Mouse (Mus musculus) forebrain, embryonic 10.5 days (tissue): ENCODE results near the gene Mob2. TPM values are rescaled to one million over a fixed set of nuclear protein-coding genes. Genes with fewer than 3 reads are reported as not detected.

ENCODE experiments used
- DNase-seq: peaks from one replicate; pipeline ENCODE4 v3.0.0-alpha.2; 2017; ENCODE audit warnings: low spot score; ENCODE audit errors: extremely low spot score
- H3K27ac ChIP-seq: fragments of 300-500 bp; sonication (generic); 2 replicates; pipeline ENCODE4 v1.5.1; 2016; ENCODE audit warnings: mild to moderate bottlenecking
- H3K27me3 ChIP-seq: fragments of 300-500 bp; sonication (generic); 2 replicates; pipeline ENCODE4 v1.6.1; 2016; ENCODE audit warnings: mild to moderate bottlenecking; ENCODE audit not compliant: poor library complexity, severe bottlenecking
- H3K36me3 ChIP-seq: fragments of 300-500 bp; sonication (generic); replicated peaks from 2 replicates; pipeline ENCODE4 v1.6.1; 2016; ENCODE audit warnings: mild to moderate bottlenecking, moderate library complexity
- H3K4me1 ChIP-seq: fragments of 300-500 bp; sonication (generic); 2 replicates; pipeline ENCODE4 v1.6.1; 2016
- H3K4me3 ChIP-seq: fragments of 300-500 bp; sonication (generic); 2 replicates; pipeline ENCODE4 v1.5.1; 2016; ENCODE audit warnings: mild to moderate bottlenecking, moderate library complexity
- H3K9me3 ChIP-seq: fragments of 300-500 bp; sonication (generic); 2 replicates; pipeline ENCODE4 v1.6.1; 2016; ENCODE audit warnings: mild to moderate bottlenecking, moderate library complexity
- WGBS: fragments of 180-500 bp; shearing (Covaris S2); methylation state at CpG from one replicate; pipeline ENCODE4 v1.1.7; 2016; 5-methylcytosine and 5-hydroxymethylcytosine counted together
- polyA plus RNA-seq: library from polyadenylated mRNA; unstranded; fragments of >200 nt; fragmentation: Nextera tagmentation; extraction: Ambion mirVana; gene quantifications from 2 replicates; pipeline ENCODE4 v1.2.1, GENCODE M21; 2016

Gene Mob2
- 60.9 and 65.7 TPM in 2 replicates for polyA plus RNA-seq

DNA sequence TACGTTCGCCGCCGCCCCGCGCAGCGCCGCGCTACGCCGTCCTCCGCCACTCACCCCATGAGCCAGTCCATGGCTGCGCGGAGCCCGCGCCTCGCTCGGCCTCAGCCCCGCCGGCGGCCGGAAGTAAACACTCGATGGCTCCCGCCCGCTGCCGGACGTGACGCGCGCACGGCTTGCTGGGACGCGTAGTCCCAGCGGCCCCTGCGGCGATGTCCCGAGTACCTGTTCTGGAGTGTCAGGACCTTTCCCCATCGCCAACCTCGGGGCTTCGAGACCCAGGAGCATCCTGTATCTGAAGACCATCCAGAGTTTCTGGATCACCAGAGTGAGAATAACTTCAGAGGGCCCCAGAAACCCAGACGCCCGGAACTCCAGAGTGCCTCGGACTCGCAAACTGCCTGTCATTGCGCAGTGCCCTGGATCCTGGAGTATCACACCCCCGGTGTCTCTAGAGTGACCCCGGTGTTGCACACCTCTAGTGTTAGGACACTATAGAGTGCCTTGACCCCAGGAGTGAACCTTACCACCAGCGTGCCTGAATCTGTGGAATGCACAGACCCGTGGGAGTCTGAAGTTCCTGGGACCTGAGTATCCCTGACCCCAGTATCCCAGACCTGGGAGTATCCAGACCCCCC, at the start of gene Mob2:
Gene Mob2, minus strand, starts transcription at position 135 of the 635 bp plus-strand sequence.
- H3K27me3 ChIP-seq: no peaks in the 10 kb centered on the region
- H3K4me3 ChIP-seq: peak within 1 kb of the TSS; percentile 95
- peak within 1 kb of the TSS; percentile 91 for H3K27ac ChIP-seq
- under 1% methylated on average over 49 of the region's 49 CpGs for WGBS
- peak; percentile 89 for DNase-seq
- H3K4me1 ChIP-seq: peaks cover 24% of the 10 kb centered on the region
- H3K9me3 ChIP-seq: no peaks in the 10 kb centered on the region
- peaks cover 20% of the 10 kb centered on the region for H3K36me3 ChIP-seq

GRCm38 (mm10) chr7:142104747-142105146, 43.9 kb upstream of the Mob2 start:
- Histone ChIP-seq H3K36me3 (no peaks in the 10 kb centered on the region), H3K27me3 (peaks cover 6% of the 10 kb centered on the region), H3K4me1 (peaks cover 10% of the 10 kb centered on the region), H3K9me3 (no peaks in the 10 kb centered on the region), H3K27ac (no peak overlapping the region), H3K4me3 (no peak overlapping the region)
- DNase-seq: no peak
- WGBS: 70% methylated on average over 5 of the region's 5 CpGs

DNA sequence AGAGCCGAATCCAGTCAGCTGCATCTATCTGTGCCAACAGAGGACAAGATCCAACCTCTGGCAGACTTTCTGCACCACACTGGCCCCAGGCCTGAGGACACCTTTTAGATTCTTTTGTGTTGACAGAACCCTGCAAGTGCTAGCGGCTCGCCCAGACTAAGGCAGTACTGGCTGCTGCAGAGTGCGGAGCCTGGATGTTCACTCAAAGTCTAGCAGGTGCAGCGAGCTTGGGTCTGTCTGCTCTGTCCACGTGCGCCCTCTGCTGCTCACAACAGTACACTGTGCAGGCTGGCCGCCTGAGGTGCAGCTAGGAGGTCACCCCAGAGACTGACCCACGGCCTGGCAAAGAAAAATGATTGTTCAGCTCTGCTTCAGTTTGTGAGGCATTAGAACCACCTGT, 36.9 kb upstream of the Mob2 start:
- Histone ChIP-seq H3K4me1 (peaks cover 36% of the 10 kb centered on the region), H3K27ac (no peak overlapping the region), H3K4me3 (no peak overlapping the region), H3K27me3 (peaks cover 68% of the 10 kb centered on the region), H3K9me3 (no peaks in the 10 kb centered on the region), H3K36me3 (no peaks in the 10 kb centered on the region)
- DNase-seq: peak; percentile 80
- 14% methylated on average over 9 of the region's 9 CpGs for WGBS

- 73% methylated on average over 4 of the region's 4 CpGs for WGBS
- Histone ChIP-seq H3K27me3 (peaks cover 78% of the 10 kb centered on the region), H3K9me3 (no peaks in the 10 kb centered on the region), H3K4me1 (peaks cover 47% of the 10 kb centered on the region), H3K27ac (no peak overlapping the region), H3K36me3 (no peaks in the 10 kb centered on the region), H3K4me3 (no peak overlapping the region; the same call in 1 of the 2 replicates)
- DNase-seq: no peak
Measured at GRCm38 (mm10) chr7:142096701-142097100, 35.8 kb upstream of the Mob2 start.

DNA sequence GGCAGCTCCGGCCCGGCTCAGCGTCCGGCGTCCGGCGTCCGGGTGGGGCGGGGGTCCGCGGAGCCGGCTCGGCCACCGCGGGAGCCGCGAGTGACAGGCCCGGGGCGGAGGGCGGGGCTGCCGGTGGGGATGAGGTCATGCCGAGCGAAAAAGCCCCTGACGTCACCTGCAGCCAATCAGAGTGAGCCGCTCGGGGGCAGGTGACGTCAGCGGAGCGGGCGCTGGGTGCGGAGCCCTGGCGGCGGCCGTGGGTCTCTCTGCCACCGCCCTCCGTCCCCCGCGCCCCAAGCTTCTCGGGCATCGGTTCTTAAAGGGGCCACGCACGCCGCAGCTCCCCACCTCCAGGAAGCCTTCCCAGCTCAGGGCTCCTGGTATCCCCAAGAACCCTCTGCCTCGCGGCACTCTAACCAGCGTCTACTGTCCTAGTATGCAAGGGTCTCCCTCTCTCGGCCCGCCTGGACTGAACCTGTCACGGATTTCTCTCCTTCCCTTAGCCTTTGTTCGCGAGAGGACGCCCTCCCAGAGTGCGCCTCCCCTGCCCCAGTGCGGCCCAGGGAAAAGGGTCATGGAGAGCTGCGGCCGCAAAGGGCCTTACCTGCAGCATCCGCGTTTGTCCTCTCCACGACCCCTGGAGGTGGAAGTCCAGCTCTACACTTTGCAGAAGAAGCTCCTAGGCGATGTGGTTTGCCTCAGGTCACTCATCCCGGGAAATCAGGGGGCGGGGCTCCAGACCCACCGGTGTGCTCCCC, 34.5 kb upstream of the Mob2 start, which contains the start of gene Dusp8:
Gene Dusp8, minus strand, starts transcription at position 661 of the 749 bp plus-strand sequence.
- Histone ChIP-seq H3K27ac (peak within 1 kb of the TSS; percentile 89), H3K4me3 (peak within 1 kb of the TSS; percentile 74), H3K4me1 (peaks cover 61% of the 10 kb centered on the region), H3K36me3 (no peaks in the 10 kb centered on the region), H3K9me3 (no peaks in the 10 kb centered on the region), H3K27me3 (peaks cover 92% of the 10 kb centered on the region)
- peak; percentile 89 for DNase-seq
- under 1% methylated on average over 62 of the region's 63 CpGs for WGBS

GRCm38 (mm10) chr7:142094301-142095143, 33.7 kb upstream of the Mob2 start:
- peaks cover 69% of the 10 kb centered on the region for H3K4me1 ChIP-seq
- 1% methylated on average over 89 of the region's 89 CpGs for WGBS
- peak; percentile 43 for DNase-seq

DNA sequence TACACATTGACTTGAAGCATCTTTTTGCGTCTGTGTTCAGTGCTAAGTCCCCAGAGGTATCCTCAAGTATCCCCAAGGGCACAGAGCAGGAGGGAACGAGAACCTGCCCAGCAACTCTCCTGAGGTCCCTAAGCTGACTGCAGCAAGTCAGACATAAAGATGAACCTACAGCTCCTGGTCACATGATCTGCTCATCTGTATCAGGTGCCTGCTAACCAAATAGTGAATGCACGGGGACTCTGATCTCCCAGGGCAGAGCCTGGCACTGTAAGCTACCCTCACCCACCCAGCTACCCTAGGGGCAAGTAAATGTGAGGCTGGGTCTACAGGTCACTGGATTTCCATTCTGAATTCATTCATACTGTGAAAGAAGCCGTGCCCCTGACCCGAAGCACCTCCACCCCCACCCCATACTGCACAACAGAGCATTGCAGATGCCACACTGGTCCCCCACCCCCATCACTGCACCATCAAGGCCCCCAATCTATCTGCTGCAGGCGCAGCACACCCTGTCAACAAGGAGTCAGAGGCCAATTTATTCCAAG, 32.9 kb upstream of the Mob2 start:
- peaks cover 77% of the 10 kb centered on the region for H3K4me1 ChIP-seq
- peaks cover 98% of the 10 kb centered on the region for H3K27me3 ChIP-seq
- H3K27ac ChIP-seq: peak overlapping the region; percentile 89; the same call in 1 of the 2 replicates
- WGBS: 25% methylated on average over 6 of the region's 6 CpGs
- no peak for DNase-seq
- H3K9me3 ChIP-seq: no peaks in the 10 kb centered on the region
- no peaks in the 10 kb centered on the region for H3K36me3 ChIP-seq
- peak overlapping the region; percentile 74 for H3K4me3 ChIP-seq

More at GRCm38 (mm10) chr7:142094301-142095143, 33.7 kb upstream of the Mob2 start:
- Histone ChIP-seq H3K9me3 (no peaks in the 10 kb centered on the region), H3K4me3 (peak overlapping the region; percentile 74), H3K27ac (peak overlapping the region; percentile 89), H3K27me3 (peaks cover 96% of the 10 kb centered on the region), H3K36me3 (no peaks in the 10 kb centered on the region)

DNA sequence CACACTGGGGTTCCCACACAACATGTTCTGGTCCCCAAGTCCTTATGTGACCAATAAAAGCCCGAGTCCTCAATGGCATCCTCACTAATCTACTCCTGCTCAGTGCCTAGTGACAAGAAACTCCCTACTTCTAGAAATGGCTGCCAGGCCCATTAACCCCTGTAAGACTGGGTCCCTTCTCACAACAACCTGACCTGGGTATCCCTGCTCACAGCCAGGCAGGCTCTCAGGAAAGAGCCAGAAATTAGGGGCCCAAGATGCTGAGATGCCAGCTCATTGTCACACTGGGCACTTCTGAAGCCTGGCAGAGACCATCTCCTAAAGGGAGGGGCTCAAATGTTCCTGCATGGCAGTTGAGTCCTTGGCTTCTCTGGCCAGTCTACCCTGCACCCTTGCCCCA, 32.1 kb upstream of the Mob2 start:
- no peak for DNase-seq
- Histone ChIP-seq H3K36me3 (peaks cover 1% of the 10 kb centered on the region; the same call in 1 of the 2 replicates), H3K9me3 (no peaks in the 10 kb centered on the region), H3K4me3 (peak overlapping the region; percentile 74; the same call in 1 of the 2 replicates), H3K27ac (no peak overlapping the region), H3K4me1 (peaks cover 84% of the 10 kb centered on the region), H3K27me3 (peaks cover 99% of the 10 kb centered on the region)
- WGBS: 63% methylated on average over 1 of the region's 1 CpGs

DNA sequence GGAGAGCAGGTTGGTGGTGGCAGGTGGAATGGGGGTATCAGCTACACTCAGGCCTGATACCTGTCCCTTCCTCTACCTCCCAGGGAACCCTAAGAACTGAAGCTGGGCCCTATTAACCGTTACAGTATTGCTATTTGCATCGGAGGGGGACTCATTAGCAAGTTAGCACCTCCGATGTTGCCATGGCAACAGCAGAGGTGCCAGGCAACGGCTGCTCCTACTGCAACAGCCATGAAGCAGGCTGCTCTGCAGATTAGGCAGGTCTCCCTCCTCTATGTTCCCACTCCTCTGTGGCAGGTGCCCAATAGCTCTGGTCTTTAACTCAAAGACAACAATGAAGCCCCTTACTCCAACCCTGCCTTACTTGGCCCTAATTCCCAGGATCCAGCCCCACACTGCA, 31.0 kb upstream of the Mob2 start:
- Histone ChIP-seq H3K4me1 (peaks cover 88% of the 10 kb centered on the region), H3K27ac (no peak overlapping the region; the same call in 1 of the 2 replicates), H3K36me3 (peaks cover 12% of the 10 kb centered on the region), H3K9me3 (no peaks in the 10 kb centered on the region), H3K4me3 (peak overlapping the region; percentile 20; the same call in 1 of the 2 replicates), H3K27me3 (peaks cover 99% of the 10 kb centered on the region)
- no peak for DNase-seq
- 8% methylated on average over 4 of the region's 4 CpGs for WGBS

DNA sequence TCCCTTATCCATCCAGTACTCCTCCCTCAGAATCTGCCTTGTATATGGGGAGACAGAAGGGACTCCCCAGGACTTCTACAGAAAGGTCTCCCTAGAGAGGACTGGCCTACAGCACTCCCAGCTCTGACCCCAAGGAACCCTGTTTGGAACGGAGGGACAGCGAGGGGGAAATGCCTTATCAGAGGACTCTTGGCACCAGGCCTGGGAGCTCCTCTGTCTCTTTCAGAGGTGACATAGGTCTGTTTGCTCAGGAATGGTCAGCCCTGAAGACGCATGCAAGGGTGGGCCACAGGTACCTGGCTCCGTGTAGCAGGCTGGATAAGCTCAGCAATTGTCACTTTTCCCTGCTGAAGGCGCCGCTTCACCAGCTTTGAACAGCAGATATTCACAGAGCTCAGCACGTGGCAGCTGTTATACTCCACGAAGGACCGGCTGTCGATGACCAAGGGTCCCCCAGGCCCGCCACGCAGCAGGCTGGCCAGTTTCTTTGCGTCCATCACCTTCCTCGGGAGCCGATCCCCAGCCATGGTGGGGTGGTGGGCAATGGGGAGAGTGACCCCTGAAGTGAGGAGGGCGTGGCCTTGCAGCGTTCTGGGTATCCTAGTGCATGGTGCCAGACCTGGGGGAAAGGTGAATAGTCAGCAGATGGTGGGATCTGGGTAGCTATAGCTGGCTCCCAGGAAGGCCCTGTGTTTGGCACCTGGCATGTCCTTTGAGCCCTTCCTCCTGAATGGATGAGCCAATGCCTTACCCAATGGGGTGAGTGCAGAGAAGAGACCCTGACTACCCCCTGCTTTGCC, 29.0 kb upstream of the Mob2 start:
- H3K4me1 ChIP-seq: peaks cover 76% of the 10 kb centered on the region
- peaks cover 98% of the 10 kb centered on the region for H3K27me3 ChIP-seq

DNA sequence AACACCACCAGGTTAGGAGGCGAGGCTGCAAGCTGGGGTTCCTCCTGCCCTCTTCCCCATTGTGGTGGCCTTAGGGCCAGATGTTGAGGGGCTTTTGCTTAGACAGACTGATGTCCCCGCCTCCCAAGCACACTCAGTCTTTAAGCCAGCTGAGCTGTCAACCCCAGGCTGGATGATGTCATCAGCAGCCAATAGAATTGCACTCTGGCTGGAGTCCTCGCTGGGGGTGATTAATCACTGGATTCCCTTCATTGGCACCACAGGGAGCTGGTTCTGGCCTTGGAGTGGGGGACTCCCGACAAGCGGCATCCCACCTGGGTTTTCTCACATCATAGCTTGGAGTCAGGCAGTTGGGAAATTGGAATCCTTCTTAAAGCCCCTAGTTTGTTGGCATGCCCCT, 28.0 kb upstream of the Mob2 start:
- H3K4me3 ChIP-seq: 0 out of 2 replicates have a peak overlapping the region, but pooled peaks have one; percentile 2
- H3K4me1 ChIP-seq: peaks cover 76% of the 10 kb centered on the region
- peaks cover 98% of the 10 kb centered on the region for H3K27me3 ChIP-seq
- peaks cover 29% of the 10 kb centered on the region for H3K36me3 ChIP-seq
- 2% methylated on average over 5 of the region's 5 CpGs for WGBS
- H3K9me3 ChIP-seq: no peaks in the 10 kb centered on the region
- H3K27ac ChIP-seq: peak overlapping the region; percentile 58
- peak; percentile 60 for DNase-seq

More for the DNA sequence above, 29.0 kb upstream of the Mob2 start:
- Histone ChIP-seq H3K4me3 (no peak overlapping the region; the same call in 1 of the 2 replicates), H3K9me3 (no peaks in the 10 kb centered on the region), H3K36me3 (peaks cover 29% of the 10 kb centered on the region), H3K27ac (peak overlapping the region; percentile 58)
- WGBS: 66% methylated on average over 17 of the region's 17 CpGs
- no peak for DNase-seq
